Mouse (Mus musculus) testis, postnatal 14 days (tissue): ENCODE measurements at regions not wholly inside any gene's neighbourhood (a gene's known extent, or its start where the extent isn't known, plus 50 kb on each side); places are given as distances from the start of the nearest gene placed in this dataset.

Experiments
- DNase-seq: peaks from one replicate; pipeline ENCODE4 v3.0.0; 2021; ENCODE audit warnings: low spot score

DNA sequence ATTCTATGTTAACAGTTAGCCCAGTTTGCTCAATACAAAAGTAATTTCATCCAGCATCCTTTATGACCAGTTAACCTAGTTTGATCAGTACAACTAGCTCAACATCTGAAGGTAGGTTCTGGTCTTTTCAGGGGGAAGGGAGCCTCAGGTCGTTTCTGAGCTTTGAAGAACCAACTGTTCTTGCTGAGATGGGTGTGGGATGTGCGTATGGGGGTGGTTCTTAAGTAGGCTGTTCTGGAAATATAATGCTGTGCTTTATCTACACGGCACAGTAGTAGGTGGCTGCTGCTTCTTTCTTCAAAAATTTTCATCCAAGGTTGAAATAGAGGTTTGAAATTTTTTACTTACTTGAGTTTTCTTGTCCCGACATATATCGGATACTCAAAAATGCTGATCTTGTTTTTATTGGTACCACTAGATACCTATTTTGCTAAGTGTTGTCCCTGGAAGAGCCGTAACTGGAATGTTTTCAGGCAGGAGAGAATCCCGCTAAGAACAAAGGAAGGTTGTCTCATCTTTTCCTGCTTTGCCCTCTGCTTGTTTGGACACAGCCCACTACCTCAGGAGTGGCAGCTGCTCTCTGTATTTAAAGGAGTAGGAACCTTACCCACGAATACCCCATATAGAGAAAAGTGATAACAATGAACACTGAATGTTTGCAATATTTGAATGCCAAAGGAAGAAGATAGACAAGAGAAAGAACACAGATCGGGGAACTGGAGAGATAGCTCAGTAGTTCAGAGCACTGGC is 275.5 kb downstream of the Cdh10 start:
- DNase-seq = no peak

DNA sequence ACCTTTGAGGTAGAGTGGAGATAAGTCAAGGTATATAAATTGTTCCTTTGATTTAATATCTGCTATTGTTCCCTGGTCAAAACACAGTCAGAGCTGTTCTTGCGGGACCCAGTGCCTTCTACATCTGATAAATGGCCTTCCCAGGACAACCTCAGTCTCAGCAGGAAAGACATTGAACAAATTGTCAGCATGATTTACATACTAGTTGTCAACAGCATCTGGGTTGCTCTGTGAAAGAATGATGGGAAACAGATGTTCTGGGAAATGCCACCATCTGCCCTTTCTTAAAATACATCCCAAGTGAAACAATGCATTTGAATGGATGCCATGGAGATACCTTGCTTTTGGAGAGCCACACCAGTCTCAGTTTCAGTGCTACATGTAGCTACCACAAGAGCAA is 296.2 kb downstream of the Cdh10 start:
- DNase-seq = no peak

DNA sequence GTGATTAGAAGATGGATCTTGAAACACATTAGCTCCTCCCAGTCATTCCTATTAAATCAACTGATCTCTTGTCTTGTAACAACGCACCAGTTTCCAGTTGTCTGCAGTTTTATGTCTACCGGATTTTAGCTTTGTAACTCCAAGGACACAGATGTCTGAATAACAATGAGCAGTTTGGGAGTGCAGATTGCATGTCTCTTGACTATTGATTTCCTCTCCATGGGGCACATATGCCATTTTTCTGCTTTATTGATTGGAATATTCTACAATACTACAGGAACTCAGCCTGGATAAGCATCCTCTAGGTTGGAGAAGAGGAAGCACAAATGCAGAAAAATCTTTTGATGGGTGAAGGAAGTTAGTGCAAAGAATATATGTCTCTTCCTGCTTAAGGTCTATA is 300.2 kb downstream of the Cdh10 start:
- DNase-seq = no peak

DNA sequence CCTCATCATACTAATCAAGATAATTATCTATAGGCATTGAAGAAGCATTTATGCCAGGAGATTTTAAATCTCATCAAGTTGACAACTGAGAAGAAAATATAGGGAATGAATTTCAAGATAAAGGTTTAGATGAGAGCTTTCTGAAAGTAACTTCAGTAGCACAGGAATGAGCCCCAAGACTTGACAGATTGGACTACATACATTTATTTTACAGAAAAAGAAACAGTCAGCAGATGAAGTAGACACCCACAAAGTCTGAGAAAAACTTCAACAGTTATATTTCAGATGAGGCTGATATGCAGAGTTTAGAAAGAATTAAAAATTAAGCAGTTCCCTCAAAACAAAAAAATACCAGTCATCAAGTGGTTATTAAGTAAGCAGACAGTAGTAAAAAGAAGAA is 308.7 kb downstream of the Cdh10 start:
- no peak for DNase-seq

DNA sequence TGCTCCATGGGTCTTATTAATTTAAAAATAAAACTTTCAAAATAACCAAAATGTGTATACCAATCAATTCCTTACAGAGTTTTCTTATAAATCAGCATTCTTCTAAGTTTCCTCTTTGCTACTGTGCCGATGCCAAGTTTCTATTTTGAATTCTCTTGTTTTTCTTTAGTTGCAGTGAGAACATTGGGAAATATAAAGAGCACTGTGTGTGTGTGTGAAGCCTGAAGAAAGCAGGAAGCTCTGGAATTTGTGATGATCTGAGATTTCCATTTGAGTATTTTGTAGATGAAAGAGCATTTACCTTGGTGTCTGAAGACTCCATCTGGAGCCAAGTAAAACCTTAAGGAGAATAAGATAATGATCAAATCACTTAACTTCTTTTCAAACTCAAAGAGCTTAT is 310.6 kb downstream of the Cdh10 start:
- no peak for DNase-seq

DNA sequence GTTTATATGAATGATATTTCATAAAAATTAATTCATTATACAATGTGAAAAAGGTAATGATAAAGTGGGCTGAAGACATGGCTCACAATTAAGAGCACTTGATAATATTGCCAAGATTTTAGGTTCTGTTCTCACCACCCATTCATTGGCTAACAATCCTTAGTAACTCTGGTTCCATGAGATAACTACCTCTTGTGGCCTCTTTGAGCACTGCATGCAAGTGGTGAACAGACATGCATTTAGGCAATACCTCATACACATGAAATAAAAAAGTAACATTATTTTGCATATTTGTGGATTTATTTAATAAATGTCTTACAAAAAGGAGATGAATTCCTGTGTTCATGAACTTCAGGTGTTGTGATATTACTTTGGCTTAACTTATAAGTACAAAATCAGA is 334.9 kb downstream of the Cdh10 start:
- DNase-seq = no peak

DNA sequence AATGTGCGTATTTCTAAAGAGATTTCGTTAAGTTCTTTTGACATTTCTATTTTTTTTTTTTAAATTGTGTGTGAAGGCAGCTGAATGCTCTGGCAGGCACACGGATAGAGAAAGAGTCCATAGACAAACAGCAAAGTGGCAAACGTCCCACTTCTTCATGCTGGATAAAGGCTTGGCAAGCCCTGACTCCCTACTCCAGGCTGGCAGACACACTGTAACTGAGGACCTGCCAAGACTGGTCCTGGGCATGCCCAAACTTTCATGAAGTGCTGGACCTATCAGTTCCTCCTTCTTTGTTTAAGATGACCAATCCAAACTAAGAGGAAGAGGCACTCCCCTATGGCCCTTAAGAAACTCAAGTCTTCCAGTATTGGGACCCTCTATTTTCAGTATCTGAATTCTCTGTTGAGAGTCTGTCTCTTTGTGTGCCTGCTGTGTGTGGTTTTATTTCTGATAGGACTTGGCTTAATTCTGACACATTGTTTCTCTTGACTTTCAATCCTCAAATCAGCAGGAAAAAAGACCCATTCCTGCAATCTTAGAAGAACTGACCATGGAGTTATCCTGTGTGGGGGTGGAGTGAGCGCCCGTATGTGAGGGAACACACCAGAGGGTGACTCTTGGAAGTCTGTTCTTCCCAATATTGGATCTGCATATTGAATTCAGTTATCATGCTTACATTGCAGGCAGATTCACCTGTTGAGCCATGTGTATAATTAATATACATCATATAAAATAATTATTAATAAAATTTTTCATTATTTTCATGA is 343.6 kb downstream of the Cdh10 start:
- DNase-seq = peak; percentile 63

DNA sequence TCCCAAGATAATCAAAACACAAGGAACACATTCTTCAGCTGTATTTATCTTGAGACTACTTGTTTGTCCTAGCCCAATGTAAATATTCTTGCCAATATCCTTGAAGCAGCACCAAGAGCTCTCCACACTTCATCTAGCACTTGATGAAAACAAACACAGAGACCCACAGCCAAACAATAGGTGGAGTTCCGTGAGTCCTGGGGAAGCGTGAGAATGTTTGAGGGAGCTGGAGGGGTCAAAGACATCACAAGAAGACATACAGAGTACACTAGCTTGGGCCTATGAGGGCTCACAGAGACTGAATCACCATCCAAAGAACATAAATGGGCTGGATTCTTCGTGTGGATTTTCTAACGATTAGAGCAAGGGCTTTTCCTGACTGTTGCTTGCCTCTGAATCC is 356.7 kb downstream of the Cdh10 start:
- DNase-seq = no peak
